Mouse (Mus musculus) T-cell, adult 66 days (primary cell): ENCODE results near the gene Vrk1. TPM values are rescaled to one million over a fixed set of nuclear protein-coding genes. Genes with fewer than 3 reads are reported as not detected.

Experiments
- total RNA-seq, 2 experiments: library from RNA; stranded (reverse); gene quantifications; 3 replicates in 1 of 2; 4 replicates in 1 of 2; pipeline ENCODE4 v1.2.4; 2023

The Vrk1 gene
- total RNA-seq: 10 to 100 TPM; 47.4 to 48.9 TPM

GRCm38 (mm10) chr12:106010065-106010915, at the start of gene Vrk1:
TSS of gene Vrk1 (plus strand) at chr12:106010228.

Other genes starting within 250 kb of the Vrk1 start
- gene Papola, start 225.5 kb upstream of the Vrk1 start, total RNA-seq: 100 to 1,000 TPM; 198 to 210 TPM